In genomic region chrX:142537259-142537963, GRCm38 (mm10) we compare ENCODE assay signal across 25 mouse cellular contexts.
DNase-seq lines count a peak whose midpoint lies in the region; ATAC-seq and TF ChIP-seq lines count a peak whose summit lies in the region.
"Had no signal": no experiment of that assay in that cellular context is flagged by ENCODE, and none has a peak within 500 bp of the region (broad histone marks: within the 10 kb centered on the region; RNA-seq: fewer than 3 reads in every experiment).

No protein-coding gene starts in this region.

- no peaks in the 10 kb centered on the region for H3K4me1 ChIP-seq in testis, adult 2 months (ENCODE audit: control insufficient read depth, insufficient read depth, low read length)
- no peaks in the 10 kb centered on the region for H3K4me1 ChIP-seq in intestine, postnatal 0 days (replicated peaks; ENCODE audit: control insufficient read depth, insufficient read depth, low read length)
- H3K4me1 ChIP-seq: embryonic facial prominence, embryonic 15.5 days; heart, embryonic 13.5 days; limb, embryonic 12.5 days; lung, embryonic 15.5 days had no signal

- no peaks in the 10 kb centered on the region for H3K27me3 ChIP-seq in testis, adult 2 months (ENCODE audit: control insufficient read depth, insufficient read depth, low read length)
- no peaks in the 10 kb centered on the region for H3K27me3 ChIP-seq in intestine, postnatal 0 days (replicated peaks; ENCODE audit: control insufficient read depth, insufficient read depth, low read length)
- H3K27me3 ChIP-seq: embryonic facial prominence, embryonic 15.5 days; heart, embryonic 13.5 days; lung, embryonic 15.5 days had no signal

- no peak for TF ChIP-seq POLR2A in testis, adult 2 months (IDR thresholded peaks at IDR 0.05; ENCODE audit: control insufficient read depth, low read depth, low read length)

- H3K36me3 ChIP-seq in testis, adult 2 months (ENCODE audit: control insufficient read depth, insufficient read depth, low read length), result no peaks in the 10 kb centered on the region
- H3K36me3 ChIP-seq in intestine, postnatal 0 days (ENCODE audit: control insufficient read depth, insufficient read depth), result no peaks in the 10 kb centered on the region
- H3K36me3 ChIP-seq: embryonic facial prominence, embryonic 15.5 days; heart, embryonic 13.5 days; limb, embryonic 12.5 days; lung, embryonic 15.5 days had no signal

- H3K4me2 ChIP-seq in intestine, postnatal 0 days (replicated peaks; ENCODE audit: low read depth), result no peak overlapping the region
- H3K4me2 ChIP-seq: embryonic facial prominence, embryonic 15.5 days; heart, embryonic 13.5 days; hindbrain, embryonic 14.5 days; limb, embryonic 12.5 days; lung, embryonic 15.5 days had no signal

- TF ChIP-seq CTCF in testis, adult 2 months (IDR thresholded peaks at IDR 0.05; ENCODE audit: control insufficient read depth, insufficient read depth, insufficient replicate concordance, low read depth, low read length), result no peak
- TF ChIP-seq CTCF in intestine, postnatal 0 days (IDR thresholded peaks at IDR 0.05; ENCODE audit: low read depth), result no peak

- H3K4me3 ChIP-seq in testis, adult 2 months (ENCODE audit: control insufficient read depth, low read depth, low read length), result no peak overlapping the region
- H3K4me3 ChIP-seq in intestine, postnatal 0 days (ENCODE audit: low read depth, low read length), result no peak overlapping the region
- H3K4me3 ChIP-seq: embryonic facial prominence, embryonic 15.5 days; gastrocnemius, adult 2 months; heart, embryonic 13.5 days; limb, embryonic 12.5 days; lung, embryonic 15.5 days; megakaryocyte, embryonic 14.5 days had no signal

- no peak for DNase-seq in testis, postnatal 14 days (ENCODE audit: low spot score)
- DNase-seq in MN1 (ENCODE audit: low spot score), result peak; percentile 44
- no peak for DNase-seq in gastrocnemius, adult 18-20 months (ENCODE audit: low spot score)
- no peak for DNase-seq in layer of hippocampus, adult 18-20 months (ENCODE audit: low spot score in 2 of 2)
- DNase-seq: adrenal gland, postnatal 10 days; cerebellum, adult 11-12 months; cerebellum, postnatal 25 days; forebrain, postnatal 0 days; gastrocnemius, adult 2 months; kidney, adult 9 months; kidney, postnatal 36 days; right cerebral cortex, adult 18-20 months; thymus, adult 18-20 months; thymus, postnatal 4 days had no signal

- no peak overlapping the region for H3K9ac ChIP-seq in intestine, postnatal 0 days (ENCODE audit: low read depth, low read length)
- H3K9ac ChIP-seq: embryonic facial prominence, embryonic 15.5 days; forebrain, postnatal 0 days; heart, embryonic 13.5 days; hindbrain, embryonic 14.5 days; limb, embryonic 12.5 days; liver, embryonic 14.5 days; lung, embryonic 15.5 days had no signal

- no peaks in the 10 kb centered on the region for H3K9me3 ChIP-seq in intestine, postnatal 0 days (ENCODE audit: control insufficient read depth)
- H3K9me3 ChIP-seq: embryonic facial prominence, embryonic 15.5 days; heart, embryonic 13.5 days; limb, embryonic 12.5 days; lung, embryonic 15.5 days; megakaryocyte, embryonic 14.5 days had no signal

- ATAC-seq in megakaryocyte progenitor cell, adult 5-6 weeks (replicated peaks; ENCODE audit: poor library complexity), result peak; percentile 56
- no peak for ATAC-seq in intestine, postnatal 0 days
- ATAC-seq: activated CD4-positive, CD25-positive, alpha-beta regulatory T cell, adult 4 months; forebrain, postnatal 0 days had no signal

- 85% methylated on average over 5 of the region's 5 CpGs for WGBS in intestine, postnatal 0 days

- peak overlapping the region; percentile 73 for H3K27ac ChIP-seq in testis, adult 2 months (ENCODE audit: control insufficient read depth, insufficient read depth, low read depth, low read length)
- no peak overlapping the region for H3K27ac ChIP-seq in intestine, postnatal 0 days (ENCODE audit: low read depth, low read length)
- H3K27ac ChIP-seq: embryonic facial prominence, embryonic 15.5 days; gastrocnemius, adult 2 months; heart, embryonic 13.5 days; hindbrain, embryonic 14.5 days; limb, embryonic 12.5 days; liver, embryonic 14.5 days; lung, embryonic 15.5 days had no signal
